Mouse (Mus musculus): Measurements from ENCODE around the gene Baiap2l2.

GRCm38 (mm10) chr15:79288387-79288786, 3.0 kb upstream of the Baiap2l2 start:
- no peak for TF ChIP-seq CTCF (IDR thresholded peaks at IDR 0.05; ENCODE audit: borderline replicate concordance, extremely low read depth, insufficient read depth, insufficient read length)
- TF ChIP-seq POLR2A (IDR thresholded peaks at IDR 0.05; ENCODE audit: borderline replicate concordance, extremely low read depth, insufficient read depth, insufficient read length, poor library complexity, severe bottlenecking) = no peak
